Mouse (Mus musculus) myocyte (in vitro differentiated cells): Measurements from ENCODE around the gene Gabbr2. TPM values are rescaled to one million over a fixed set of nuclear protein-coding genes. Genes with fewer than 3 reads are reported as not detected.

Source experiments
- H3K27me3 ChIP-seq: one replicate; pipeline ENCODE4 v1.6.1; 2011; ENCODE audit not compliant: control insufficient read depth, insufficient read depth, insufficient read length
- H3K36me3 ChIP-seq: one replicate; pipeline ENCODE4 v1.6.1; 2011; ENCODE audit not compliant: control insufficient read depth, insufficient read depth
- H3K4me2 ChIP-seq: one replicate; pipeline ENCODE4 v1.6.1; 2011; ENCODE audit warnings: low read depth, control low read depth
- H3K4me3 ChIP-seq: one replicate; pipeline ENCODE4 v1.5.1; 2011; ENCODE audit warnings: mild to moderate bottlenecking, control low read depth, moderate library complexity
- H3K79me2 ChIP-seq: one replicate; pipeline ENCODE4 v1.6.1; 2011; ENCODE audit not compliant: control insufficient read depth, insufficient read depth
- H3ac ChIP-seq: one replicate; pipeline ENCODE4 v1.6.1; 2011; ENCODE audit not compliant: control insufficient read depth, insufficient read length
- CEBPB ChIP-seq: IDR thresholded peaks from 2 replicates; pipeline ENCODE4 v1.6.1; 2011; ENCODE audit warnings: mild to moderate bottlenecking, moderate library complexity; ENCODE audit not compliant: poor library complexity, insufficient read depth, severe bottlenecking
- E2F4 ChIP-seq: IDR thresholded peaks from one replicate; pipeline ENCODE4 v1.6.1; 2011; ENCODE audit warnings: mild to moderate bottlenecking, control low read depth, moderate library complexity; ENCODE audit not compliant: insufficient read depth
- MAX ChIP-seq: IDR thresholded peaks from one replicate; pipeline ENCODE4 v1.6.1; 2011; ENCODE audit warnings: low read depth, mild to moderate bottlenecking, control low read depth
- MYOD1 ChIP-seq, 3 experiments: IDR thresholded peaks; one replicate each; pipeline ENCODE4 v1.6.1; 2011; ENCODE audit warnings: control low read depth in 2 of 3, low read depth in 2 of 3, mild to moderate bottlenecking in 2 of 3, moderate library complexity in 1 of 3; ENCODE audit not compliant: insufficient read length in 2 of 3, control insufficient read depth in 1 of 3
- MYOG ChIP-seq, 3 experiments: IDR thresholded peaks; one replicate each; pipeline ENCODE4 v1.6.1; 2011; ENCODE audit warnings: control low read depth in 2 of 3, low read depth in 2 of 3, mild to moderate bottlenecking in 2 of 3; ENCODE audit not compliant: insufficient read length in 2 of 3, control insufficient read depth in 1 of 3, insufficient read depth in 1 of 3
- POLR2A ChIP-seq: IDR thresholded peaks from one replicate; pipeline ENCODE4 v1.6.1; 2011; ENCODE audit warnings: low read depth, mild to moderate bottlenecking, control low read depth, moderate library complexity; ENCODE audit not compliant: insufficient read length
- POLR2AphosphoS2 ChIP-seq: IDR thresholded peaks from one replicate; pipeline ENCODE4 v1.6.1; 2011; ENCODE audit warnings: low read depth, control low read depth; ENCODE audit not compliant: insufficient read length
- REST ChIP-seq: IDR thresholded peaks from one replicate; pipeline ENCODE4 v1.6.1; 2011; ENCODE audit warnings: mild to moderate bottlenecking, control low read depth, moderate library complexity; ENCODE audit not compliant: insufficient read depth, insufficient read length
- SRF ChIP-seq: IDR thresholded peaks from one replicate; pipeline ENCODE4 v1.6.1; 2011; ENCODE audit warnings: low read depth; ENCODE audit not compliant: control insufficient read depth, insufficient read length
- TCF12 ChIP-seq: IDR thresholded peaks from one replicate; pipeline ENCODE4 v1.6.1; 2011; ENCODE audit warnings: mild to moderate bottlenecking, control low read depth; ENCODE audit not compliant: poor library complexity, insufficient read depth, severe bottlenecking
- TCF3 ChIP-seq: IDR thresholded peaks from one replicate; pipeline ENCODE4 v1.6.1; 2011; ENCODE audit warnings: low read depth, control low read depth; ENCODE audit not compliant: insufficient read length
- USF1 ChIP-seq: IDR thresholded peaks from one replicate; pipeline ENCODE4 v1.6.1; 2011; ENCODE audit warnings: low read depth, mild to moderate bottlenecking, control low read depth, moderate library complexity
- polyA plus RNA-seq: library from polyadenylated mRNA; unstranded; fragments of >200 nt; fragmentation: generic; extraction: Trizol; gene quantifications from one replicate; pipeline ENCODE4 v1.2.1, GENCODE M21; 2012; ENCODE audit warnings: missing spikeins

Gabbr2 gene
- polyA plus RNA-seq, 1 experiment = not detected

DNA sequence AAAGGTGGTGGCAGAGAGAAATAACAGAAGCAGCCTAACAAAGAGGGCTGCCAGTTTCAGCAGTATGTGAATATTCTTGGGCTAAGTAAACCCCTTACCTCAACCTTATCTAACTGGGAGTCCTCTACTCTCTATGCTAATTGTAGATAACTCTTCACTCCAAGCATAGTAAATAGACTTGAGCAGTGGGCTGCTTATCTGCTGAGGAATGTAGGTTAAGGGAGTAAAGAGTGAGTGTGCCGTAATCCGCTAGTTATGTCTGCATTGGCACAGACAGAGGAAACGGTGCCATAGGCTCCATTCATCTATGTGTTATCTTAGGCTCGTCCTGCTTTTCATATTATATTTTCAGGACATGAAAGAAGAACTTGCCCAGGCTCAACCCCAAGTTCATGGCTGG lies 129.0 kb downstream of the Gabbr2 start:
- H3K79me2 ChIP-seq = no peaks in the 10 kb centered on the region
- H3K4me3 ChIP-seq = no peak overlapping the region
- H3K4me2 ChIP-seq = no peak overlapping the region
- no peaks in the 10 kb centered on the region for H3K27me3 ChIP-seq
- no peaks in the 10 kb centered on the region for H3K36me3 ChIP-seq
- H3ac ChIP-seq = no peak overlapping the region
- no peak for TF ChIP-seq TCF3
- TF ChIP-seq POLR2A = no peak
- no peak for TF ChIP-seq MYOG (IDR thresholded peaks at IDR 0.05; ENCODE audit: control insufficient read depth in 1 of 3, insufficient read depth in 1 of 3, insufficient read length in 2 of 3, low read depth in 2 of 3)
- no peak for TF ChIP-seq POLR2AphosphoS2
- no peak for TF ChIP-seq MAX
- no peak for TF ChIP-seq MYOD1 (IDR thresholded peaks at IDR 0.05; ENCODE audit: control insufficient read depth in 1 of 3, insufficient read length in 2 of 3, low read depth in 2 of 3)
- no peak for TF ChIP-seq REST
- no peak for TF ChIP-seq CEBPB
- TF ChIP-seq E2F4 = no peak
- no peak for TF ChIP-seq SRF
- TF ChIP-seq USF1 = no peak
- no peak for TF ChIP-seq TCF12

DNA sequence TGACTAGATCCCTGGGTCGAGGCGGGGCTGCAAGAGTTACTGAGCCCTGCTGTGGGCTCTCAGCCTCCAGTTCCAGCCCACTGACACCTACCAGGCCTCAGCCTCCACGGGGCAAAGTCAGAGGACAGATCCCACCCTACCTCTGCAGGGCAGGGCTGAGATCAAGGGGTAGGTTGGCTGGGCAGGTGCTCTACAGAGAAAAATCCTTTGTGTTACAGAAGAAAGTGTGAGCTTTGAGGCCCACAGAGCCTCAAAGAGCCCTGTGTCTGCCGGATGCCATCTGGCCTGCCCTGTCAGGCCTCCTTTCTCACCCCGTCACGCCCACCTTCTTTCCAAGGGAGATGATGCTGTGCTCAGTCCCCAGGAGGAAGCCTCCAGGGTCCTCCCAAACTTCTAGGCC lies 131.1 kb downstream of the Gabbr2 start:
- no peak overlapping the region for H3ac ChIP-seq
- H3K79me2 ChIP-seq = no peaks in the 10 kb centered on the region
- no peak overlapping the region for H3K4me3 ChIP-seq
- no peaks in the 10 kb centered on the region for H3K27me3 ChIP-seq
- no peaks in the 10 kb centered on the region for H3K36me3 ChIP-seq
- TF ChIP-seq POLR2A = no peak
- TF ChIP-seq USF1 = no peak
- no peak for TF ChIP-seq REST
- TF ChIP-seq MYOD1 (IDR thresholded peaks at IDR 0.05; ENCODE audit: control insufficient read depth in 1 of 3, insufficient read length in 2 of 3, low read depth in 2 of 3) = no peak
- H3K4me2 ChIP-seq = no peak overlapping the region

DNA sequence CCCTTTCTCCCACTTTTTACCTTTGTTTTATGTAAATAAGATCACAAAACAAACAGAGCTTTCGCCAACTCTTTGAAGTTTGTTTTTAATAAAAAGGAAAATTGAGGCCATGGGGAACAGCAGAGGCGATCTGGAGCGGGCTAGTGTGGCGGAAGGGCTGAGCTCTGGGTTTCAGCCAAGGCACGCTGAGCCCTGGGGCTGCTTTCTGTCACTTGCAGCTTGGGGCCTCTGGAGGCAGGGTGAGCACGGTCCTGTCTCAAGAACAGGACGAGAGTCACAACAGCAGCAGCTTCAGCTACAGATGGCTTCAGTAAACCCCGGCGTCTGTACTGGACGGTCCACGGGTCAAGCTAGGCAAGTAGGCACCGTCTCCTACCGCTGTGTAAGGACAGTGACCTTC lies 132.8 kb downstream of the Gabbr2 start:
- H3K79me2 ChIP-seq = no peaks in the 10 kb centered on the region
- no peak overlapping the region for H3ac ChIP-seq
- TF ChIP-seq POLR2AphosphoS2 = no peak
- TF ChIP-seq MAX = no peak
- TF ChIP-seq SRF = no peak
- no peak for TF ChIP-seq MYOG (IDR thresholded peaks at IDR 0.05; ENCODE audit: control insufficient read depth in 1 of 3, insufficient read depth in 1 of 3, insufficient read length in 2 of 3, low read depth in 2 of 3)
- TF ChIP-seq E2F4 = no peak
- TF ChIP-seq TCF12 = no peak
- TF ChIP-seq CEBPB = no peak
- no peak overlapping the region for H3K4me3 ChIP-seq
- H3K27me3 ChIP-seq = no peaks in the 10 kb centered on the region
- no peaks in the 10 kb centered on the region for H3K36me3 ChIP-seq
- H3K4me2 ChIP-seq = no peak overlapping the region

DNA sequence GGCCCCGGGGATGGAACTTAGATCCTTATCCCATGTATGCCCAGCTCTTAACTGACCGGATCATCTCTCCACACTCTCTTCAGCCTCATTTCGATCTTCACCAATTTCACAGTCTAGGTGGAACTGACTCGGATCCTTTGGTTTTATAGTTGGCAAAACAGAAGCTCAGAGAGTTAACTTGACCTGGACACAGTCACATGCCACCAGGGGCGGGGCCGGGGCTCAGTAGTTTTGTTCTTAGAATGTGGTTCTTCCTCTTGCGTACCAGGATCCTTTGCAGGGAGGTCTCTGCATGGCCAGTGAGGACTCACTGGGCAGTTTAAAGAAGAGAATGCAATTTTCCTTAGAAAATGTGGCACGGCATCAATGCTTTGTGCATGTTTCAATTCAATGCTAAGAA lies 135.5 kb downstream of the Gabbr2 start:
- Histone ChIP-seq H3K27me3 (no peaks in the 10 kb centered on the region), H3K4me3 (no peak overlapping the region), H3K36me3 (no peaks in the 10 kb centered on the region), H3K79me2 (no peaks in the 10 kb centered on the region), H3K4me2 (no peak overlapping the region), H3ac (no peak overlapping the region)
- no peak for TF ChIP-seq TCF3
- TF ChIP-seq MYOG (IDR thresholded peaks at IDR 0.05; ENCODE audit: control insufficient read depth in 1 of 3, insufficient read depth in 1 of 3, insufficient read length in 2 of 3, low read depth in 2 of 3) = no peak
- TF ChIP-seq TCF12 = no peak
- TF ChIP-seq MYOD1 (IDR thresholded peaks at IDR 0.05; ENCODE audit: control insufficient read depth in 1 of 3, insufficient read length in 2 of 3, low read depth in 2 of 3) = no peak
- TF ChIP-seq REST = no peak
- no peak for TF ChIP-seq CEBPB
- no peak for TF ChIP-seq E2F4
- TF ChIP-seq SRF = no peak
- TF ChIP-seq POLR2AphosphoS2 = no peak
- no peak for TF ChIP-seq POLR2A

DNA sequence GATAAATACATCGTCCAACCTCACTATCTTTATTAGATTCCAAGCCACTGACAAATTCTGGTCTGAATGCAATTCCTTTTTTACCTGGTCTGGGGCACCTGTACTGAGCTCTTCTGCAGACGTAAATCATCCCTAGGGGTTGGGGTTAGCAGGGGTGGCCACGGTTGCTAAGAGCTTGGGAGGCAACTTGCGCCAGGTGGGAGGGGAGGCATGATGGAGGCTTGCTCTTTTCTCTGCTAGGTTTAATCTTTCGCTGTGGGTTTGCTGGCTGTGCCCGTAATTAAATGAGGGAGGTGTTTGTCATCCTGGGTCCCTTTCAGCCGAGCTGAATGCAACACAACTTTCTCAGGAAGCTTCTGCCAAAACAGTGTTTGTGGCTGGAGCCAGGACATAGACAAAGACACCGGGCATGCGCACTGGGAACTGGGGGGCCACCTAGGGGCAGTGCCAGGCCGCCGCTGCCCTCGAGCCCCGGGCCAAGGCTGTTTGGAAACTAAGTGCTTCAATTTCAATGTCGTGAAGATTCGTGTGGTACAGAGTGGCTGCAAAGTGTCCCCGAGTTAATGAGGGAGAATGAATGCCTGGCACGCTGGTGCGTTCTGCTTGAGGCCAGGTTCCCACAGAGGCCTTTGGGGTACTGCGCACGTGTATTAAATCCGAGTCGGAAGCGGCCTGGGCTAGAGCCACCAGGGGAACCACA lies 136.8 kb downstream of the Gabbr2 start:
- Histone ChIP-seq H3K4me2 (no peak overlapping the region), H3K4me3 (no peak overlapping the region), H3K36me3 (no peaks in the 10 kb centered on the region), H3ac (no peak overlapping the region), H3K79me2 (no peaks in the 10 kb centered on the region), H3K27me3 (no peaks in the 10 kb centered on the region)
- no peak for TF ChIP-seq E2F4
- no peak for TF ChIP-seq POLR2A
- no peak for TF ChIP-seq MYOD1 (IDR thresholded peaks at IDR 0.05; ENCODE audit: control insufficient read depth in 1 of 3, insufficient read length in 2 of 3, low read depth in 2 of 3)
- TF ChIP-seq MYOG (IDR thresholded peaks at IDR 0.05; ENCODE audit: control insufficient read depth in 1 of 3, insufficient read depth in 1 of 3, insufficient read length in 2 of 3, low read depth in 2 of 3) = no peak
- TF ChIP-seq REST = no peak
- no peak for TF ChIP-seq TCF3
- no peak for TF ChIP-seq POLR2AphosphoS2
- TF ChIP-seq CEBPB = no peak
- TF ChIP-seq SRF = no peak
- no peak for TF ChIP-seq TCF12
